Mouse (Mus musculus): ENCODE measurements around the gene Fgfr2. TPM values are rescaled to one million over a fixed set of nuclear protein-coding genes. Genes with fewer than 3 reads are reported as not detected.
A peak's percentile ranks its signal among the peaks of the same experiment; 100 is the strongest.

Gene Fgfr2
- polyA plus RNA-seq, 1 experiment from 2014 or later, result 47.9 TPM

DNA sequence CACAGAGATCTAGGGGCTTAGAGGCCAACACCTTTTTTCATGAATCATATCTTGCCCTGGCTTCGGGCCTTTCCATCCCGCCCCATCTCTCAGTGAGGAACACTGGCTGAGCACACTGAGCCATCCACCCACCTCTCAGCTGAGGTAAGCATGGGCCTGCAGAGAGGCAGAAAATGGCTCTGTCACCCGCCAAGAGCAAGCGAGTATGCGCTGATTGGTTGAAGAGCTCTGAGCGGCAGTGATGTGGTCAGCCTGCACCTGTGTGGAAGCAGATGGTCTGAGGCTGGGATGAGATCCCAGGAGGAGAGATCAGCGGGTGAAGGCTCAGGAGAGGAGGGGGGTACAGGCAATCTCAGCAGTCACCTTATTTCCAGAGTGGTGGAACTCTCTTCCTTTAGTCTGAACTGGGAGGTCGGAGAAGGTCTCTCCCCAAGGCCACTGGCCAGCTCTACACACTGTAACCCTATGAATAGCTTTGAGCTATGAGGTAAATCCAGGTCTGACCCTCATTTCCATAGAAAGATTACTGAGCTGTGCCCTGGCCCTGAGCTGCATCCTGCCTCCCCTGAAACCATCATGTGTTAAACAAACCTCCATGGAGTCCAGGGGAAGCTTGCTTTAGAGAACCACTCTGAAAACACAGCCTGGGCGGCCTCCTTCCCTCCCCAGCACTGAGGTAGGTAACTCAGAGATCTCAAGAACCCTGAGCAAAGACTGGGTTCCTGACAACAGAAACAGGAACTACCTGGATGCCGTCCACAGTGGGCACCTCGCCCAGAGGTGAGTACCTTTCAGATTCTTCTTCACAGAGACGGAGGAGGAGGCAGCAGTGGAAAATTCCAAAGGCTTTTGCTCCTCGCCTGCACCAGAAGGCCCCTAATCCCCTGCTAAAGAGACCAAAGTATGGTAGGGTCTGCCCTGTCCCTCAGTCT, 316.0 kb downstream of the Fgfr2 start:
- ATAC-seq, result no peak
- peak overlapping the region; percentile 33; the same call in 1 of the 2 replicates for H3K4me2 ChIP-seq
- WGBS, result 44% methylated on average over 13 of the region's 13 CpGs
- H3K36me3 ChIP-seq (ENCODE audit: poor library complexity, severe bottlenecking), result 0 out of 2 replicates have a peak, but pooled peaks cover 1% of the 10 kb centered on the region
- peak overlapping the region; percentile 6 for H3K9ac ChIP-seq
- H3K4me3 ChIP-seq, result no peak overlapping the region
- H3K4me1 ChIP-seq, result peaks cover 90% of the 10 kb centered on the region
- H3K27ac ChIP-seq, result peak overlapping the region; percentile 92
- H3K27me3 ChIP-seq, result no peaks in the 10 kb centered on the region
- no peaks in the 10 kb centered on the region for H3K9me3 ChIP-seq (replicated peaks)

DNA sequence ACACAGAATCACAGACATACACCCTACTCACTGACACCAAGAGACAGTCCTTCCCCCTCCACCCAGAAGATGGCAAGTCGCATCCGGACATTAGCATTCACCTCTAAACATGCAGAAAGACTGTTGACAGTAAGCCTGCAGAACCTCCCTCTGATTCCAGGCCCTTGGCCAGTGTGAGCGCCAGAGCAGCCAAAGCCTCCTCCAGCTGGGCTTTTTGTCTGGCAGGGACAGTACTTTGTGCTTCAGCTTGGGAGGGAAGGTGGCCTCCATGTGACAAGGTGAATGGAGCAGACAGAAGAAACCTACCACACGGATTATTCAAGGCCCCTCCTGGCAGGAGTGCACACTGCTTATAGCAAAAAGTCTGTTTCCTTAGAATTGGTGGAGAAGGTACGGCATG, 316.9 kb downstream of the Fgfr2 start:
- 50% methylated on average over 5 of the region's 5 CpGs for WGBS
- H3K27ac ChIP-seq, result peak overlapping the region; percentile 60; the same call in 1 of the 2 replicates
- no peak overlapping the region for H3K4me3 ChIP-seq
- H3K4me1 ChIP-seq, result peaks cover 86% of the 10 kb centered on the region
- H3K4me2 ChIP-seq, result no peak overlapping the region
- peak overlapping the region; percentile 1; the same call in 1 of the 2 replicates for H3K9ac ChIP-seq
- no peaks in the 10 kb centered on the region for H3K9me3 ChIP-seq (replicated peaks)
- no peaks in the 10 kb centered on the region for H3K27me3 ChIP-seq
- ATAC-seq, result no peak
- H3K36me3 ChIP-seq (ENCODE audit: poor library complexity, severe bottlenecking), result peaks cover 6% of the 10 kb centered on the region; the same call in 1 of the 2 replicates

DNA sequence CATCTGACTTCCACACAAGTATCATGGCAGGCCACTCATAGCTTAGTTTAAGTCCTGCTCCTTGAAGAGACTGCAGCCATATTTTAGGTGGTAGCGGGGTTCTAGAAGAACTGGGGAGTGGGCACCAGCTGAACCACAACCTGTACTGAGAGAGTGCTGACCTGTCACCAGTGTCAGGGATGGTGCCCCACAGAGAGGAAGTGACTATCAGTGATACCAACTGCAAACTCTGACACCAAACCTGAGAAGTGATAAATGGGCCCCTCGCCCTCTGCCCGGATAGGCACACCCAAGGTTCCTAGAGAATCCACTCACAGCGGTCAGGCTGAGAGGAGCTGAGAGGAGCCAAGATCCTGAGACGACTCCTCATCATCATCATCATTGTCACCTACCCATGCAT, 318.2 kb downstream of the Fgfr2 start:
- 93% methylated on average over 5 of the region's 5 CpGs for WGBS
- Histone ChIP-seq H3K4me1 (peaks cover 74% of the 10 kb centered on the region), H3K9me3 (replicated peaks) (no peaks in the 10 kb centered on the region), H3K4me3 (no peak overlapping the region), H3K9ac (no peak overlapping the region), H3K36me3 (ENCODE audit: poor library complexity, severe bottlenecking) (peaks cover 8% of the 10 kb centered on the region; the same call in 1 of the 2 replicates), H3K27me3 (no peaks in the 10 kb centered on the region), H3K4me2 (no peak overlapping the region), H3K27ac (no peak overlapping the region)
- ATAC-seq, result no peak

DNA sequence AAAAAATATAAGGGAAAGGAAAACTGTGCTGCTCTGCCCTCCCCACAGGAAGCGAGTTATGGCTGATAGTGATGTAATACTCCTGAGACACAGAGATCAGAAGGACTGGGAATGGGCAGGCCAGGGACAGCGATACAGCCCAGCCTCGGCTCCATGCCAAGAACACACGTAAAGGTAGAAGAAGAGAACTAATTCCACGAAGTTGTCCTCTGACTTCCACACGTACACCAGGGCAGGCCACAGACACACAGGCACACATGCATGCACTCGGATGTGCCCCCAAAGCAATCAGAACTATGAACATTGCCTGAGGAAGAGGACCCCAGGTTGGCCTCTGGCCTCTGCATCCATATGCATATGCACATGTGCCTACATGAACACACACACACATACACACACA, 318.7 kb downstream of the Fgfr2 start:
- 86% methylated on average over 7 of the region's 7 CpGs for WGBS
- H3K4me1 ChIP-seq, result peaks cover 69% of the 10 kb centered on the region
- ATAC-seq, result no peak
- H3K9ac ChIP-seq, result no peak overlapping the region
- H3K36me3 ChIP-seq (ENCODE audit: poor library complexity, severe bottlenecking), result peaks cover 10% of the 10 kb centered on the region; the same call in 1 of the 2 replicates
- no peak overlapping the region for H3K4me2 ChIP-seq
- H3K27me3 ChIP-seq, result no peaks in the 10 kb centered on the region
- H3K27ac ChIP-seq, result no peak overlapping the region
- H3K9me3 ChIP-seq (replicated peaks), result no peaks in the 10 kb centered on the region
- no peak overlapping the region for H3K4me3 ChIP-seq

DNA sequence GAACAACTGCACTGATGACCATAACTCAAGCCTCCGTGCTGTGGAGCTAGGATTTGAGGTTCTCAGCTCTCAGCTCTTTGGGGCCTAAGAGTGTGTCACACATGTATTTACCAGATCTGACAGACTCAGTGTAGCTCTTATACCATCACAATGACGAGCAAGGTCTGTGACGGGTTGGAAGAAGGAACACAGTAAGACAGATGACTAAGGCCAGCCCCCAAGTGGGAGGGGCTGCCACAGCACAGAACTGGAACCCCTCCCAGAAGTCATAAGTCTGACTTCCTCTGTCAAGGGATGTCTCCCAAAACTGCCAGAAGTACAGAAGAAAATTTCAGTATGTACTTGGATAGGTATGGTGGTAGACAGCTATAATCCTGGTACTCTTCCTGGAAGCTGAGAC, 319.2 kb downstream of the Fgfr2 start:
- ATAC-seq, result no peak
- peaks cover 64% of the 10 kb centered on the region for H3K4me1 ChIP-seq

DNA sequence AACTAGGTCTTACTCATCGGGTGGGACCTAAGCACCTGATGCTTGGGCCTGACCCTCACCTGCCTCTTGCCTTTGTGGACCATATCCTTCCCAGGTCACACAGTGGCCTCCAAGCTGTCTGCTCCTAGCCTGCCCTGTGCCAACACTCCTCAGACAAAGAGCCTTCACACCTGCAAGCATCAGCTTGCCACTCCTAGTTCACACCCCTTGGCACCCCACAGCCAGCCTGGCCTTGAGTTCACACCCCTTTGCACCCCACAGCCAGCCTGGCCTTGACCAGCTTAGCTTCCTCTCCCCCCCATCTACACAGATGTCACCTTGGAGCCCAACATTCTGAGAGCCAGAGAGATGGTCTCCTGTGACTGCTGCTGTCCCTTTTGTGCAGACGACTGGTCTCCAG, 319.8 kb downstream of the Fgfr2 start:
- Histone ChIP-seq H3K27me3 (no peaks in the 10 kb centered on the region), H3K9ac (no peak overlapping the region), H3K27ac (no peak overlapping the region; the same call in 1 of the 2 replicates), H3K4me2 (no peak overlapping the region), H3K36me3 (ENCODE audit: poor library complexity, severe bottlenecking) (peaks cover 13% of the 10 kb centered on the region; the same call in 1 of the 2 replicates), H3K4me1 (peaks cover 57% of the 10 kb centered on the region), H3K4me3 (no peak overlapping the region), H3K9me3 (replicated peaks) (no peaks in the 10 kb centered on the region)
- 94% methylated on average over 2 of the region's 2 CpGs for WGBS
- ATAC-seq, result no peak

More for the DNA sequence above, 319.2 kb downstream of the Fgfr2 start:
- H3K4me2 ChIP-seq, result no peak overlapping the region
- H3K36me3 ChIP-seq (ENCODE audit: poor library complexity, severe bottlenecking), result peaks cover 10% of the 10 kb centered on the region; the same call in 1 of the 2 replicates
- H3K9me3 ChIP-seq (replicated peaks), result no peaks in the 10 kb centered on the region
- 78% methylated on average over 3 of the region's 3 CpGs for WGBS
- H3K27ac ChIP-seq, result no peak overlapping the region; the same call in 1 of the 2 replicates
- no peaks in the 10 kb centered on the region for H3K27me3 ChIP-seq
- no peak overlapping the region for H3K9ac ChIP-seq
- no peak overlapping the region for H3K4me3 ChIP-seq

DNA sequence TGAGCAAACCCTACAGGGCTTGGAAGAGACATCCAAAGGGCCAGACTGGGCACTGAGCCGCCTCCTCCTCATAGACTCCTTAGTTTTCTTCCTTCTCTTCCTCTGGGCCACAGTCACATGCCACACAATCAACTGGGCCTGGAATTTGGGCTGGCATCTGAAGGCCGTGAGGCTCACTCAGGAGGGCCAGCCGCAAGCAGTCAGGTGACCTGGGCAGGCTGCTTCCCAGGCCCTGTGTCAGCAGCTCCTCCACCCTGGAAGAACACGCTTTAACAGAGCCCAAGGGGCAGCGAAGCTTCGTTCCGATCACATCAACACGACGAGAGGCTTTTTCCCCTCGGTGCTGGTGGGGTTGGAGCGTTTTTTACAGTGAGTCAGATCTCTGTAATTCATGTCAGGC, 320.5 kb downstream of the Fgfr2 start:
- ATAC-seq, result no peak
- Histone ChIP-seq H3K27ac (no peak overlapping the region), H3K4me3 (no peak overlapping the region), H3K4me1 (peaks cover 51% of the 10 kb centered on the region), H3K9me3 (replicated peaks) (no peaks in the 10 kb centered on the region), H3K27me3 (no peaks in the 10 kb centered on the region), H3K36me3 (ENCODE audit: poor library complexity, severe bottlenecking) (peaks cover 13% of the 10 kb centered on the region; the same call in 1 of the 2 replicates), H3K4me2 (no peak overlapping the region), H3K9ac (no peak overlapping the region)
- 90% methylated on average over 11 of the region's 11 CpGs for WGBS

DNA sequence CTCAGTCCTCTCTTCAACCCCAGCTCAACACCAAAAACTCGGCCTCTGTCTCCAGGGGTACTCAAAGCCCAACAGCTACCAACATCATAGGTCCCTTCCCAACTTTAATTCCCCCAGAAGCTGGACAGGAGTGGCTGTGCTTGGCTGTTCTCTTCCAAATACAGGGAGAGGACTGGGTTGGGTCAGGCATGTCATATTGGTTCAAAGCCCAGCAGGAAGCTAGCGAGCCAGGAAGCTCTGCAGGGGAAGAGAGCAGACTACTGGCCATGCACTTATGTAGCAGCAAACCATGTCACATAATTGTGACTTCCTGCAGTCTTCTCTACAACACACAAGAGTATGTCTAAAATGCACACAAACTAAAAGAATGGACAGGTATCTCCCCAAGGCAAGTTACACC, 321.1 kb downstream of the Fgfr2 start:
- Histone ChIP-seq H3K4me1 (peaks cover 45% of the 10 kb centered on the region), H3K4me3 (no peak overlapping the region), H3K9ac (no peak overlapping the region), H3K4me2 (no peak overlapping the region), H3K36me3 (ENCODE audit: poor library complexity, severe bottlenecking) (peaks cover 13% of the 10 kb centered on the region; the same call in 1 of the 2 replicates), H3K9me3 (replicated peaks) (no peaks in the 10 kb centered on the region), H3K27ac (no peak overlapping the region), H3K27me3 (no peaks in the 10 kb centered on the region)
- WGBS, result 83% methylated on average over 2 of the region's 2 CpGs
- no peak for ATAC-seq

DNA sequence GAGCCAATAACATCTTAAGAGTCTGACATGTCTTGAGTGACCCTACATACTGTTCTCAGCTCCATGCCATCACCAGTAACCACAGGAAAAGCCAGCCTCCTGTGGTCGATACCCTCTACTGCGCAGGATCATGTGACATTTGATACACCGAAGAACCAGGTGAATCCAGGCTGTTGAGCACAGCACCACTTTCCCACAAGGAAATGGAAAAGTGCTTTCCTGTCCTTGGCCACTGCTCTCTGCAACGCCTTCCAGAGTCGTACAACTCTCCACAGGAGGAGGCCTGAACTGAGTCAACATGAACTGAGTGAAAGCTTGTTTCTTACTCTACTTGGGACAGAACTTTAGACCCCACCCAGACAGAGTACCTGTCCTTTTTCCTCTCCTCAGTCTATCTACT, 321.6 kb downstream of the Fgfr2 start:
- WGBS, result 93% methylated on average over 5 of the region's 5 CpGs
- no peak for ATAC-seq
- peaks cover 13% of the 10 kb centered on the region; the same call in 1 of the 2 replicates for H3K36me3 ChIP-seq (ENCODE audit: poor library complexity, severe bottlenecking)

DNA sequence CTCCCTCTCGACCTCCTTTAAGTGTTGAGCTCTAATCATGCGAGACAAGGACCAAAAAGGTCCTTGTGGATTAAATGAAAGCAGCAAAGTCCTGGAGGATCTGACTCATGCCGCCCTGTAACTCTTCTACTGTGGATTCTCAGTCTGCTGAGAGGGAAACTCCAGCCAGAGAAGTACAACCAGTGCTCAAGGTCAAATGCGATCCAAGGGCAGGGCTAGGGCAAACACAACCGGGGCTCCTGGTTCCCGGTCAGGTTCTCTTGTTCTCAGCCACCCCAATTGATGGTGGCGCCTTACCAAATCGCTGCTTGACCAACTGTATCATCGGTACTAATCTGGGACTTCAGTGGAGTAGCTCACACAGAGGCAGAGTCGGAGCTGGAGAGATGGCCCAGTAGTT, 322.3 kb downstream of the Fgfr2 start:
- Histone ChIP-seq H3K4me2 (no peak overlapping the region), H3K36me3 (ENCODE audit: poor library complexity, severe bottlenecking) (peaks cover 16% of the 10 kb centered on the region; the same call in 1 of the 2 replicates), H3K27ac (no peak overlapping the region), H3K4me1 (peaks cover 33% of the 10 kb centered on the region), H3K4me3 (no peak overlapping the region), H3K9me3 (replicated peaks) (no peaks in the 10 kb centered on the region), H3K27me3 (no peaks in the 10 kb centered on the region), H3K9ac (no peak overlapping the region)
- no peak for ATAC-seq
- WGBS, result 83% methylated on average over 10 of the region's 10 CpGs

More for the DNA sequence above, 321.6 kb downstream of the Fgfr2 start:
- no peak overlapping the region for H3K9ac ChIP-seq
- H3K9me3 ChIP-seq (replicated peaks), result no peaks in the 10 kb centered on the region
- peaks cover 39% of the 10 kb centered on the region for H3K4me1 ChIP-seq
- no peak overlapping the region for H3K27ac ChIP-seq
- no peaks in the 10 kb centered on the region for H3K27me3 ChIP-seq
- no peak overlapping the region for H3K4me2 ChIP-seq
- H3K4me3 ChIP-seq, result no peak overlapping the region

DNA sequence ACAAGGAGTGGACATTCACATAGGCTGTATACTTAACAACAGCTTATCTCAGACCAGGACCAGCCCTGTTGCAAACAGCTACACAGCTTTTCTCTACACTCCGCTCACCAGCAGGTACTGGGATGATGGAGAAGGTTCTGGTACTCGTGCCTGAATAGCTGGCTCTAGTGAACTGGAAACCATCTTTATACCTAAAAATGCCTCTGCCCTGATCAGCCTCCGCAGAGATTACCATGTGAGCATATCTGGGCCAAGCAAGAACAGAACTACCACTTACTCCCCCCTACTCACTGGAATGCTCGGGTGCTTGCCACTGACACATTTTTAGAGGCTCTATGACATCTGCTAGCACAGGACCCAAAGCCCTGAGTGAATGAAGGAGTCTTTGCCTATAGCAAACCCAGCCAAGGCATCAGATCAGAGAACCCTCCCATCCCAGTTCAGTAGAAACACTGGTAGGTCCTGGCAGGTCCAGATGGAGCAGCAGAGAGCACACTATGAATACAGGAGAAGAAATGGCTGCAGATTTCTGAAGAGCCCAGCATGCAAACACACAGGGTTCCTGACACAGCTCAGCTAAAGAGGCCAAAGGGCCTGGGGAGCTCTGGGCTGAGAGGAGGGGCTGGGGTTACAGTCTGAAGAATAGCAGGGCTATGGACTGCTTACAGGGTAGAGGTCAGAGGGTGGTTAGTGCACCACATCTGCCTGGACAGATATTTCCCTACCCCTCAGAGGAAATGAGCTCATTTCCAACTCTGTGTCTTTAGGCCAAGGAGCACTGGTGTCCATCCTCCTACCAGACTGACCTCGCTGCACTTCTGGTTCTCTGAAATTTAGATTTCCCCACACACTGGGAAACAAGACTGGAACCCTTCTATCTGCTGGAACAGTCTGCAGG, 323.8 kb downstream of the Fgfr2 start:
- 90% methylated on average over 5 of the region's 5 CpGs for WGBS
- no peak overlapping the region for H3K4me3 ChIP-seq
- no peaks in the 10 kb centered on the region for H3K27me3 ChIP-seq
- H3K9ac ChIP-seq, result no peak overlapping the region
- no peaks in the 10 kb centered on the region for H3K9me3 ChIP-seq (replicated peaks)
- no peak for ATAC-seq
- H3K4me1 ChIP-seq, result peaks cover 21% of the 10 kb centered on the region
- H3K4me2 ChIP-seq, result no peak overlapping the region
- no peak overlapping the region for H3K27ac ChIP-seq
- H3K36me3 ChIP-seq (ENCODE audit: poor library complexity, severe bottlenecking), result peaks cover 19% of the 10 kb centered on the region; the same call in 1 of the 2 replicates

All from forebrain, embryonic 13.5 days (tissue).